Mouse (Mus musculus) layer of hippocampus, adult 18-20 months (tissue): ENCODE data around the gene Gm10024. TPM values are rescaled to one million over a fixed set of nuclear protein-coding genes. Genes with fewer than 3 reads are reported as not detected.
"Not testable (repeated sequence)": the region's sequence is repeated elsewhere in the genome, so short reads cannot be mapped to it uniquely, and the experiment has no call there.

Experiments
- DNase-seq, 2 experiments: peaks; one replicate each; pipeline ENCODE4 v3.0.0; 2022; ENCODE audit warnings: low spot score in 2 of 2
- total RNA-seq, 2 experiments: library from RNA; stranded (reverse); gene quantifications; 2 replicates each; pipeline ENCODE4 v1.2.3; 2021

The Gm10024 gene
- total RNA-seq, 2 experiments from 2014 or later, result not detected

- DNase-seq, result no peak
These were observed 18.0 kb downstream of the Gm10024 start for GRCm38 (mm10) chr10:77729241-77729640.

- DNase-seq, result no peak
These were observed 24.7 kb downstream of the Gm10024 start for GRCm38 (mm10) chr10:77735928-77736327.

- DNase-seq, result no peak
These were observed 27.7 kb downstream of the Gm10024 start for GRCm38 (mm10) chr10:77738929-77739328.

GRCm38 (mm10) chr10:77741924-77742688 is 30.8 kb downstream of the Gm10024 start, which contains the start of gene Gm18596:
Gene Gm18596 (minus strand): TSS chr10:77742638.
- peak in 1 of 2 experiments; percentile 16 for DNase-seq

DNA sequence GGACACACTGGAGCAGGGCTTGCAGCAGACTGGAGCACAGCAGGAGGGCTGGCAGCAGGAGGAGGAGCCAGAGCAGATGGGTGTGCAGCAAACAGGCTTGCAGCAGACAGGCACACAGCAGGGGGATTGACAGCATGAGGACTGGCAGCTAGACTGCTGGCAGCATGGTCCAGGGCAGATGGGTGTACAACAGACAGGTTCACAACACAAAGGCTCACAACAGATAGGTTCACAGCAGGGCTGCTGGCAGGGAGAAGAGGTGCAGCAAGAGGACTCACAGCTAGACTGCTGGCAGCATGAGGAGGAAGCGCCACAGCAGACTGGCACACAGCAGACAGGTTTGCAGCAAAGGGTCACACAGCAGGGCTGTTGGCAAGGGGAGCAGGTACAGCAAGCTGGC is 39.4 kb downstream of the Gm10024 start:
- not testable (repeated sequence) for DNase-seq

- DNase-seq, result not testable (repeated sequence)
These were observed 40.0 kb downstream of the Gm10024 start, which contains the start of gene Gm9736 for GRCm38 (mm10) chr10:77751254-77751653. Gene Gm9736 (minus strand): TSS chr10:77751354.

GRCm38 (mm10) chr10:77752312-77752711 is 41.1 kb downstream of the Gm10024 start:
- DNase-seq, result not testable (repeated sequence)

- no peak for DNase-seq
These were observed 42.2 kb downstream of the Gm10024 start for GRCm38 (mm10) chr10:77753448-77753847.

- DNase-seq, result not testable (repeated sequence)
These were observed 48.3 kb downstream of the Gm10024 start, which contains the start of gene Gm3233 for GRCm38 (mm10) chr10:77759582-77759981. Gene Gm3233 (minus strand): TSS chr10:77759682.

Other genes starting within 250 kb of the Gm10024 start
- 10 to 100 TPM; 37.6 to 40.5 TPM for gene Fam207a, start 195.7 kb upstream of the Gm10024 start, total RNA-seq
- gene Itgb2, start 181.2 kb upstream of the Gm10024 start, total RNA-seq, result 1 to 10 TPM; 3.6 to 4.5 TPM
- gene Pttg1ip, start 129.7 kb upstream of the Gm10024 start, total RNA-seq, result 10 to 100 TPM; 69.2 to 78.2 TPM
- gene Sumo3, start 105.4 kb upstream of the Gm10024 start, total RNA-seq, result 100 to 1,000 TPM; 144 to 147 TPM
- 10 to 100 TPM; 31.6 to 32.6 TPM for gene Gm49325, start 105.3 kb upstream of the Gm10024 start, total RNA-seq
- gene Ube2g2, start 89.2 kb upstream of the Gm10024 start, total RNA-seq, result 10 to 100 TPM; 84.7 to 86.9 TPM
- gene Tspear, start 24.9 kb upstream of the Gm10024 start, total RNA-seq, result under 1 TPM in 1 of 2 experiments, not detected in 1; 0.20 TPM
- gene Gm19402, start 20.7 kb upstream of the Gm10024 start, total RNA-seq, result not detected
- gene Gm9508, start 14.2 kb upstream of the Gm10024 start, total RNA-seq, result not detected
- gene Gm10272, start 4.8 kb upstream of the Gm10024 start, total RNA-seq, result not detected
- gene Gm10142, start 4.3 kb downstream of the Gm10024 start, total RNA-seq, result not detected
- not detected for gene Krtap12-1, start 9.1 kb downstream of the Gm10024 start, total RNA-seq
- gene Gm10100, start 15.0 kb downstream of the Gm10024 start, total RNA-seq, result not detected
- gene Gm18596, start 31.2 kb downstream of the Gm10024 start, total RNA-seq, result not detected
- gene Gm9736, start 39.9 kb downstream of the Gm10024 start, total RNA-seq, result not detected
- gene Gm3233, start 48.2 kb downstream of the Gm10024 start, total RNA-seq, result not detected
- not detected for gene Gm3238, start 59.9 kb downstream of the Gm10024 start, total RNA-seq
- gene Gm7138, start 65.5 kb downstream of the Gm10024 start, total RNA-seq, result not detected
- gene Gm3250, start 71.1 kb downstream of the Gm10024 start, total RNA-seq, result not detected
- not detected for gene Gm7137, start 76.7 kb downstream of the Gm10024 start, total RNA-seq
- not detected for gene Gm9639, start 83.6 kb downstream of the Gm10024 start, total RNA-seq
- gene Gm19668, start 87.7 kb downstream of the Gm10024 start, total RNA-seq, result not detected
- gene Gm9507, start 100.4 kb downstream of the Gm10024 start, total RNA-seq, result not detected
- gene Gm2696, start 103.2 kb downstream of the Gm10024 start, total RNA-seq, result not detected
- gene Krtap10-4, start 115.6 kb downstream of the Gm10024 start, total RNA-seq, result not detected
- gene Krtap10-10, start 124.5 kb downstream of the Gm10024 start, total RNA-seq, result not detected
- gene Gm36176, start 135.3 kb downstream of the Gm10024 start, total RNA-seq, result not detected
- not detected for gene Gm10318, start 141.4 kb downstream of the Gm10024 start, total RNA-seq
- not detected for gene Gm3285, start 150.5 kb downstream of the Gm10024 start, total RNA-seq
- gene Lrrc3, start 191.1 kb downstream of the Gm10024 start, total RNA-seq, result 1 to 10 TPM; 3.8 to 5.0 TPM